Mouse (Mus musculus) T-cell, adult 66 days (primary cell): Measurements from ENCODE around the gene Phf1. TPM values are rescaled to one million over a fixed set of nuclear protein-coding genes. Genes with fewer than 3 reads are reported as not detected.

Experiments
- total RNA-seq, 2 experiments: library from RNA; stranded (reverse); gene quantifications; 3 replicates in 1 of 2; 4 replicates in 1 of 2; pipeline ENCODE4 v1.2.4; 2023

Gene Phf1
- 100 to 1,000 TPM; 126 to 131 TPM for total RNA-seq

DNA sequence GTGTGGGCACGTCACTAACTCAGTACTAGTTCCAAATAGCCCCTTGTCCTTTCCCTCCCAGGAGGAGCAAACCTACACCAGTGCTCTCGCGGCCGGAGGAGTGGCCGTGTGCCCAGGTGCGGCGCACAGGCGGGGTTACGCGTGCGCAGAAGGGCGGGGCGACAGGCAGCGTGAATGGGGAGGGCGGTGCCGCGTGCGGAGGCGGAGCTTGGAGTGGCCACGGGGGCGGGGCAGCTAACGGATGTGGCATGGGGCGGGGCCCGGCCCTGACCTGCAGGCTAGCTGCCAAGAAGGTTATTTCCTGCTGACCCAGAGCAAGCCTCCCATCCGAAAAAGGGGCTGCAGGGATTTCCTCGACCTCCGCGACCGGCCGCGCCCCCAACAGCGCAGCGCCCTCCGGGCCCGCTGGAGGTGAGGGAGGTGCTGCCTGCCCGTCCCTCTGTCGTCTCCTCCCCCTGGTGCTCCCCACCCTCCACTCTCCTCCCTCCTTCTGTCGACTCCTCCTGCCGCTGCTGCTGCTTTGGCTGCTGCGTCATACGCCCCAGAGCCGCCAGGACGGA, at the start of gene Phf1:
TSS of gene Phf1 (plus strand) at position 214 of the 560 bp plus-strand sequence.

DNA sequence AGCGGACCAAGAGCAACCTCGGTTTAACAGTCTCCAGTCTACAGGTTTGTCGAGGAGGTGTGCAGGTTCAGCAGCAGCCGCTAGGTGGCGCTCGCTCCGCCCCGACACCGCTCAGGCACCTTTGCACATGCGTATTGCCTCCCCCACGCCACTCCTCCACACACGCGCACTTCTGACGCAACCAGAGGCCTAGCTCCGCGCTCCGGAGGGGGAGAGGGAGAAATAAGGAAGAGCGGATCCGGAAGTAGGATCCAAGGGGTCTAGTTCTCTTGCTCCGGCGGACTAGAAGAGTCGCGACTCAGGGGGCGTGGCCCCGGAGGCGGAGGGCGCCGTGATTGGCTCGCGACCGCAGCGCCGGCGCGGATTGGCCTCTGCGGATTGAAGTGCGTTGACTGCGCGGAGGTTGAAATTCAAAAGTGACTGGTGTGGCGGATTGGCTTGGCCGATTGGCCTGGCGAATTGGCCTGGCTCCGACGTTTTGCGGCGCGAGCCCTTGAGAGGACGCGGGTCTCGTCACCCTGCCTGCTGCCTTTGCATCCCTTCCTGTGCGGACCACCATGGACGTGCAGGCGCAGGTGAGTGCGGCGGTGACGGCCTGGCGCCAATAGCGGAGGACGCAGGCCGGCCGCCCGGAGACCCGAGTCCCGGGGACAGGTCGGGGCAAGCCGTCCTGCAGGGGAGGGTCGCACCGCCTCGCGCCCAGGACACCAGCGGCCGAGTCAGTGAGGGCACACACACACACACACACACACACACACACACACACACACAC, 16.0 kb upstream of the Phf1 start, which contains the start of gene Kifc5b:
TSS of gene Kifc5b (plus strand) at position 381 of the 772 bp plus-strand sequence.

DNA sequence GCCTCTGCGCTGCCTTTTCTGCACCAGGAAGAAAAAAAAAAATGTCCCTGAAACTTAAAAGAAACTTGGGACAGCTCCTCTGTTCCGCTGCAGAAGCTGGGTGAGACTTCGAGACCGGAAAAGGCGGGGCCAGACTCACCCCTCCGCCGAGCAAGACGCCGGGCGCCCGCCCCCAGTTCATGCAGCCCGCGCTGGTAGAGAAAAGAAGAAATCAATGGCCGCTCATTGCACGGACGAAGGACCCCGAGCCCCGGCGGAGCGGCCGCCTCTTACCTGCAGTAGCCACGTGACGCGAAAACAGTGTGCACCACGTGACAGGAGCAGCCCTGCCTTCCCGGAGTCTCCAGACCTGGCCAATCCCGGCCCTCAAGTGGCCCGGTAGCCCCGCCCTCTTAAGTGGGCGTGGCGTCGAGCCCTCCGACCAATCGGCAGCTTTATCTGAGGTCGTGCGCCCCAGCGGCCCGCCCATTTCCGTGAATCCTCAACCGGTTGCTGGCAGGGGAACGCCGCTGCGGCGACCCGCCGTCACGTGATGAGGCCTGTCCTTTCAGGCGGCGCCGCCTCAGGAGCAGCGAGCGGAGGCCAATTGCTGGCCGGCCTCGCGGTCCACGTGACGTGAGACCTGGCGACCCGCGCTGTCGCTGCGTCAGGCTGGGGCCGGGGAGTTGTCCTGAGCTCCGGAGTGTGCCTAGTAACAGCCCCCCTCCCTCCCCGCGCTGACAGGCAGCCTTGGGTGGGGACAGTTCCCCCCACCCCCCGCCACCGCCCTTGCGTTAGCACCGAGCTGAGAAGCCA, 6.5 kb downstream of the Phf1 start, which contains the start of gene Cuta:
TSS of gene Cuta (minus strand) at position 392 of the 795 bp plus-strand sequence.

DNA sequence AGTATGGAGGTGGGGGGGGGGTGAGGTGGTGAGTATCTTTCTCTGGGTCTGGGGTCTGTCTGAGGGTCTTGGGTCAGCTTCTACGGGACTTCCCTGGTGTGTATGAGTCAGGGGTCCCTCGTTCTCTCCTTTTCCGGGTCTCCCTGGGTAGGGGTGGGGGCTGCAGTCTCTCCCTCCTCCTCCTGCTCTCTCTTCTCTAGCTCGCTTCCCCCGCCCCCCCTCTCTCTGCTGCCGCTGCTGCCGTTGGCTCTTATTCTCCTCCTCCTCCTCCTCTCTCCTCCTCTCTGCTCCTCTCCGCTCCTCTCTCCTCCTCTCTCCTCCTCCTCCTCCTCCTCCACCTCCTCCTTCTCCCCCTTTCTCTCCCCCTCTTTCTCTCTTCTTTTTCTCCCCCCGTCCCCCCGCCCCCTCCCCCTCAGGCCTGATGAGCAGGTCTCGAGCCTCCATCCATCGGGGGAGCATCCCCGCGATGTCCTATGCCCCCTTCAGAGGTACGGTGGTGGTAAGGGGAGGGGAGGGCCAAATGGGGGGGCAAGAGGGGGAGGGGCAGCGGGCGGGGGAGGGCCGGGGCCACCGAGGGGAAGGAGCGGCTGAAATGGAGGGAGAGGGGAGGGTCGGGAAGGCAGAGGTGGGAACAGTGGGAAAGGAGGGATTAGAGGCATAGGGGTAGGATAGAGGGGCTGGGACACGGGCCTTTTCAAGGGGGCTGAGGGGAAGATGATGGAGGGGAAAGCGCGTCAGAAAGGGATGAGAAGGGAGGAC, 8.4 kb downstream of the Phf1 start, which contains the start of gene Syngap1:
TSS of gene Syngap1 (plus strand) at position 223 of the 759 bp plus-strand sequence.

DNA sequence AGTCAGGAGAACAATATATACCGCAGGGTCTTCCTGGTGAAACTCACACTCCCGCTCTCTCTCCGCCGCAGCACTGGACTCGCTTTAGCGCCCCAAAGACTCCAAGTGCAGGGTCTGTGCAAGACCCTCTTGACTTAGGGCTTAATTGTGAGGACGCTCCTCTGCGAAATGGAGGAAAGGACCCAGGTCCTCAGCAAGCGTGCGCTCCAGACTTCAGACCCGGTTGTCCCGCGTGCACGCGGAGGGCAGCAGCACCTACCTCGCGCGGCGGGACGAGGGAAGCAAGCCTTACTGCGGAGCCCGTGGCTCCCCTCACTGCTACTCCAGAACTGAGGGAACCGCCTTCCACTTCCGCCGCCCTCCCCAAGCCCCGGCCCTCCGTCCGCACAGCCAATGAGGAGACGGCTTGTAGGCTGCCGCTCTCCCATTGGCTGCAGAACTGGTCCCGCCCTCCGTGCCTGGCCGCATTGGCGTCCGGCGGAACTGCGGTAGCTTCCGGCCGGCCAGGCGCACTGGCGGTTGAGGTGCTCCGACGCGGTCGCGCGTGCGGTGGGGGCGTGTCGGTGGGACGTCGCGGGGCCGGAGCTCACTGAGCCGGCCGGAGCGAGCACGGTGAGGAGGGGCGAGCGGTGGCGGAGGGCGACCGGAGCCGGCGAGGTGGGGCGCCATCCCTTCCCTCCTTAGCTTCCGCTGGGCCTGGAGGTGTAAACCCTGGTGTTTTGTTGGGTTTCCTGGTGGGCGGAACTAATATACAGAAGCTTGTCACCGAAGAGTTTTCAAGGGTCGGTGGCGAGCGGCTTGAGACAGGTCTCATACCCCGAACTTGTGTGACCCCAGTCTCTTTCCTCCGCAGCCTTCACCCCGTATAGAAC, 40.1 kb downstream of the Phf1 start, which contains the start of gene Zbtb9:
TSS of gene Zbtb9 (plus strand) at position 465 of the 872 bp plus-strand sequence.

Other genes starting within 250 kb of the Phf1 start
- gene Crebrf, start 217.4 kb upstream of the Phf1 start, total RNA-seq, result 10 to 100 TPM; 87.8 to 92.6 TPM
- gene Bnip1, start 152.0 kb upstream of the Phf1 start, total RNA-seq, result 10 to 100 TPM; 32.1 to 35.7 TPM
- not detected for gene Nkx2-5, start 88.0 kb upstream of the Phf1 start, total RNA-seq
- 10 to 100 TPM in 1 of 2 experiments, 1 to 10 TPM in 1; 7.4 to 10.4 TPM for gene Kifc5b, start 16.0 kb upstream of the Phf1 start, total RNA-seq
- 100 to 1,000 TPM in 1 of 2 experiments, 10 to 100 TPM in 1; 95.6 to 111 TPM for gene Cuta, start 6.5 kb downstream of the Phf1 start, total RNA-seq
- gene Syngap1, start 8.2 kb downstream of the Phf1 start, total RNA-seq, result 1 to 10 TPM; 1.3 to 2.1 TPM
- gene Zbtb9, start 40.1 kb downstream of the Phf1 start, total RNA-seq, result 10 to 100 TPM; 24.3 to 25.0 TPM
- 10 to 100 TPM; 39.2 to 47.5 TPM for gene Bak1, start 96.0 kb downstream of the Phf1 start, total RNA-seq
- 100 to 1,000 TPM in 1 of 2 experiments, 10 to 100 TPM in 1; 97.9 to 108 TPM for gene Itpr3, start 124.3 kb downstream of the Phf1 start, total RNA-seq
- 10 to 100 TPM; 46.0 to 52.3 TPM for gene Uqcc2, start 200.9 kb downstream of the Phf1 start, total RNA-seq
- not detected for gene Ip6k3, start 234.7 kb downstream of the Phf1 start, total RNA-seq